Mouse (Mus musculus) frontal cortex, postnatal 36 days (tissue): ENCODE results near the gene Gpkow.
"Not testable (repeated sequence)": the region's sequence is repeated elsewhere in the genome, so short reads cannot be mapped to it uniquely, and the experiment has no call there.

Source experiments
- DNase-seq, 2 experiments: peaks; one replicate each; pipeline ENCODE4 v3.0.0; 2022; ENCODE audit warnings: low spot score in 2 of 2

The Gpkow gene

DNA sequence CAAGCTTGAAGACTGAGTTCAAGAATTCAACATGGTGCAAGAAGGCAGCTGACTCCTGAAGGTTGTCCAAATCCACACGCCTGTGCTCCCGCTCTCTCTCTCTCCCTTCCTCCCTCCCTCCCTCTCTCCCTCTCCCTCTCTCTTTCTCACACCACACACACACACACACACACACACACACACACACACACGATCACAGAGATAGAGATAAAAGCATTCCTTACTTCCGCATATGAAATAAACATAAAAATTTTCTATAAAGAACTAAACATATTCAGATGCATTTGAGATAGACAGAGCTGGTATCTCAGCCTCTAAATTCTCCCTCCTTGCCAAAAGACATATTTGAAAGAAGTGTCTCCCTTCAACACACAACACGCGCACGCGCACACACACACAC lies 48.5 kb downstream of the Gpkow start:
- no peak for DNase-seq

- peak; percentile 74 to 76 for DNase-seq
Observed at GRCm38 (mm10) chrX:7750432-7751116, 53.6 kb downstream of the Gpkow start, which contains the start of gene Ccdc120. Gene Ccdc120 (minus strand): TSS chrX:7750905.

- not testable (repeated sequence) for DNase-seq
Observed at GRCm38 (mm10) chrX:7753627-7754026, 56.7 kb downstream of the Gpkow start.
